Mouse (Mus musculus) heart, postnatal 0 days (tissue): ENCODE measurements at regions not wholly inside any gene's neighbourhood (a gene's known extent, or its start where the extent isn't known, plus 50 kb on each side); places are given as distances from the start of the nearest gene placed in this dataset.

Source experiments
- ATAC-seq: fragments of 200-750 bp; cut with Nextera tagmentation; 2 replicates; pipeline ENCODE4 v1.8.0; 2017; ENCODE audit warnings: low read depth, moderate number of reproducible peaks, moderate library complexity; ENCODE audit not compliant: insufficient read depth
- DNase-seq: peaks from one replicate; pipeline ENCODE4 v3.0.0-alpha.2; 2016; ENCODE audit warnings: low spot score
- H3K27ac ChIP-seq: fragments of 300-500 bp; sonication (generic); 2 replicates; pipeline ENCODE4 v1.5.1; 2014; ENCODE audit warnings: low read depth, mild to moderate bottlenecking
- H3K27me3 ChIP-seq: fragments of 300-500 bp; sonication (generic); 2 replicates; pipeline ENCODE4 v1.6.1; 2014; ENCODE audit warnings: low read length, mixed read lengths; ENCODE audit not compliant: control insufficient read depth, insufficient read depth
- H3K36me3 ChIP-seq: fragments of 300-500 bp; sonication (generic); replicated peaks from 2 replicates; pipeline ENCODE4 v1.6.1; 2014; ENCODE audit warnings: low read length, mixed read lengths; ENCODE audit not compliant: control insufficient read depth, insufficient read depth
- H3K4me1 ChIP-seq: fragments of 300-500 bp; sonication (generic); 2 replicates; pipeline ENCODE4 v1.6.1; 2014; ENCODE audit warnings: antibody characterized with exemption; ENCODE audit not compliant: control insufficient read depth, insufficient read depth
- H3K4me2 ChIP-seq: fragments of 300-500 bp; sonication (generic); 2 replicates; pipeline ENCODE4 v1.6.1; 2014; ENCODE audit warnings: low read depth, mild to moderate bottlenecking, low read length, moderate library complexity
- H3K4me3 ChIP-seq: fragments of 300-500 bp; sonication (generic); 2 replicates; pipeline ENCODE4 v1.5.1; 2014; ENCODE audit warnings: low read depth, low read length
- H3K9ac ChIP-seq: fragments of 300-500 bp; sonication (generic); replicated peaks from 2 replicates; pipeline ENCODE4 v1.6.1; 2014; ENCODE audit warnings: low read depth, low read length, mixed read lengths
- H3K9me3 ChIP-seq: fragments of 300-500 bp; sonication (generic); replicated peaks from 2 replicates; pipeline ENCODE4 v1.6.1; 2016; ENCODE audit warnings: low read length; ENCODE audit not compliant: control insufficient read depth
- CTCF ChIP-seq: IDR thresholded peaks from 2 replicates; pipeline ENCODE4 v1.5.1; 2016; ENCODE audit warnings: antibody characterized with exemption, control low read depth, low read depth
- EP300 ChIP-seq: IDR thresholded peaks from 2 replicates; pipeline ENCODE4 v1.6.1; 2016; ENCODE audit warnings: antibody characterized with exemption, low read depth
- WGBS: fragments of 180-500 bp; shearing (Covaris S2); extraction: QIAGEN DNeasy Blood & Tissue Kit; methylation state at CpG from one replicate; pipeline ENCODE4 v1.1.7; 2014; 5-methylcytosine and 5-hydroxymethylcytosine counted together

GRCm38 (mm10) chr13:116708456-116708780, 316.9 kb downstream of the Parp8 start:
- Histone ChIP-seq H3K36me3 (no peaks in the 10 kb centered on the region), H3K4me1 (no peaks in the 10 kb centered on the region), H3K4me2 (peak overlapping the region; percentile 21; the same call in 1 of the 2 replicates), H3K27ac (no peak overlapping the region), H3K4me3 (peak overlapping the region; percentile 13), H3K9me3 (no peaks in the 10 kb centered on the region), H3K27me3 (peaks cover 96% of the 10 kb centered on the region), H3K9ac (no peak overlapping the region)
- DNase-seq (no peak), ATAC-seq (no peak)
- whole genome bisulfite sequencing, result 4% methylated on average over 7 of the region's 7 CpGs
- TF ChIP-seq EP300 (no peak), CTCF (no peak)

- Histone ChIP-seq H3K4me3 (peak overlapping the region; percentile 25), H3K4me2 (peak overlapping the region; percentile 32), H3K9me3 (no peaks in the 10 kb centered on the region), H3K9ac (no peak overlapping the region), H3K27me3 (peaks cover 95% of the 10 kb centered on the region), H3K27ac (no peak overlapping the region), H3K36me3 (no peaks in the 10 kb centered on the region), H3K4me1 (no peaks in the 10 kb centered on the region)
- ATAC-seq (no peak), DNase-seq (no peak)
- TF ChIP-seq EP300, result no peak
- no peak for TF ChIP-seq CTCF
- WGBS, result 7% methylated on average over 20 of the region's 20 CpGs
Measured at GRCm38 (mm10) chr13:116707621-116708455, 317.5 kb downstream of the Parp8 start.

GRCm38 (mm10) chr13:116706401-116707330, 318.7 kb downstream of the Parp8 start:
- WGBS, result 15% methylated on average over 18 of the region's 18 CpGs
- DNase-seq (no peak), ATAC-seq (no peak)
- no peaks in the 10 kb centered on the region for H3K9me3 ChIP-seq
- peaks cover 85% of the 10 kb centered on the region for H3K27me3 ChIP-seq
- H3K9ac ChIP-seq, result no peak overlapping the region
- TF ChIP-seq CTCF, result no peak
- no peaks in the 10 kb centered on the region for H3K36me3 ChIP-seq
- peak overlapping the region; percentile 25; the same call in 1 of the 2 replicates for H3K4me3 ChIP-seq
- no peak overlapping the region for H3K4me2 ChIP-seq
- no peaks in the 10 kb centered on the region for H3K4me1 ChIP-seq
- H3K27ac ChIP-seq, result no peak overlapping the region

- Histone ChIP-seq H3K4me3 (peak overlapping the region; percentile 43), H3K27ac (no peak overlapping the region), H3K36me3 (no peaks in the 10 kb centered on the region), H3K4me2 (peak overlapping the region; percentile 58), H3K4me1 (no peaks in the 10 kb centered on the region), H3K9me3 (no peaks in the 10 kb centered on the region), H3K27me3 (peaks cover 76% of the 10 kb centered on the region), H3K9ac (no peak overlapping the region)
- ATAC-seq (no peak; the same call in 1 of the 2 replicates), DNase-seq (no peak)
- no peak for TF ChIP-seq CTCF
- WGBS, result 2% methylated on average over 39 of the region's 39 CpGs
Measured at GRCm38 (mm10) chr13:116705611-116706386, 319.5 kb downstream of the Parp8 start.

- ATAC-seq, result no peak
- H3K4me1 ChIP-seq, result no peaks in the 10 kb centered on the region
- H3K9me3 ChIP-seq, result no peaks in the 10 kb centered on the region
- no peaks in the 10 kb centered on the region for H3K36me3 ChIP-seq
- no peak overlapping the region for H3K4me3 ChIP-seq
- no peak overlapping the region for H3K27ac ChIP-seq
- DNase-seq, result no peak
- no peak overlapping the region for H3K9ac ChIP-seq
- no peaks in the 10 kb centered on the region for H3K27me3 ChIP-seq
- H3K4me2 ChIP-seq, result no peak overlapping the region
- TF ChIP-seq EP300 (no peak), CTCF (no peak)
Measured at GRCm38 (mm10) chr13:116688714-116689113, 336.6 kb downstream of the Parp8 start.
